Mouse (Mus musculus) adrenal gland, postnatal 36 days (tissue): ENCODE data around the gene Lipc. TPM values are rescaled to one million over a fixed set of nuclear protein-coding genes. Genes with fewer than 3 reads are reported as not detected.

Experiments
- DNase-seq, 2 experiments: peaks; one replicate each; pipeline ENCODE4 v3.0.0; 2021; ENCODE audit warnings: mixed read lengths in 1 of 2
- long read RNA-seq, 2 experiments: library from polyadenylated mRNA; stranded (forward); transcript quantifications; one replicate each; pipeline ENCODE4 v2.0.0; 2021; ENCODE audit warnings: borderline sequencing depth in 2 of 2
- total RNA-seq, 2 experiments: library from RNA; stranded (reverse); gene quantifications; 2 replicates each; pipeline ENCODE4 v1.2.3; 2021

The Lipc gene
- under 1 TPM in 1 of 2 experiments, not detected in 1; 0.36 TPM for total RNA-seq
- long read RNA-seq, experiment 1: 0 reads
- long read RNA-seq, experiment 2: 0 reads

DNA sequence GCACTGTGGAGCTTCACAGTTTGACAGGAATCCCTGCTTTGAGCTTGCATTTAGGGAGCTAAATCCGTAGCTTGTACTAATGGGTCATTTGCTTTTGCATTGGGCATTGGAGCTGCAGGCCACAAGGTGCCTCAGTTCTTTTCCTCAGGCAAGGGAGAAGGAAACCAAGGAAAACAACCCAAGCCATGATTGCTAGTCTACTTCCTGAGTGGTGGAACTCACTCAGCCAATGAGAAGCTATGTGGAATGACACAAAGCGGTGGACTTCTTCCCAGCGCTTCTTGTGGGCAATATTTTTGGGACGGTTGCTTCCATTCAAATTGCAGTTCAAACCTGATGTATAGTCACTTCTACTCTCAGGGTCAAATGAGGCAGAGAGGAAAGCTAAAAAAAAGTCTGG, at the start of gene Lipc:
Lipc (minus strand) TSS at position 101 of the 400 bp plus-strand sequence.
- no peak for DNase-seq

DNA sequence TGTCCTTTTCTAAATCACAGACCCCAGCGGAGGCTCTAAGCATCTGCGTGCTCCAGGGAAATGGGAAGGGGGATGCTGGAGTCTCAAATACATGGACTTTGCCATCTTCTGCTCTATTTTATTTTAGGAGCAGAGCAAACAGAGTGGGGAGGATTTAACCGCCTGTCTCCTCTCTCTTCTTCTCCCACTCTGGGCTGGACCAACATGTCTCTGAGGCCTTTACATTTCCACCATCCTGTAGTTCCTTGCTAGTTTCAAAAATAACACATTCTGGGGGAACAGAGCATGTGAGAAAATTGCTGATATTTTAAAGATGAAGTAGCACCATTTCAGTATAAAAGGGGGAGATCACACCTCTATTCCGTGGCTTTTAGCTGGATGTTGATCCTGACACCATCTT, 47.1 kb upstream of the Lipc start:
- no peak for DNase-seq

DNA sequence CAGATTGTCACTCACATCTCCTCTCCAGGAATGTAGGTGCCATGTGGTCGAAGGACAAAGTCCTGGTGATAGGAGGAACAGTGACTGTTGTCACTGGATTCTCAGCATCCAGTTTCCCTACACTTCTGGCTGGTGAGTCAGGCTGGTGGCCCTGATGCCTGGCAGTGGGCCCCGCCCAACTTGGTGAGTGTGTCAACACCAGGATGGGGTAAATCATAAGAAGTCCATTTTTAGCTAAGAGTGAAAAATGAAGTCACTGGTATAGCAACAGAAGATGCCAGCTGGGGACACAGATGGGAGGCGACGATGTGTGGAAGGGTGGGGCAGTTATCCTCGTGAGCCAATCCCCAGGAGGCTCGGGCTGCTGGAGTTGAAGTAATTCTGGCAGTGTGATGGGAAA, 46.7 kb upstream of the Lipc start:
- DNase-seq: peak; percentile 79 to 82

DNA sequence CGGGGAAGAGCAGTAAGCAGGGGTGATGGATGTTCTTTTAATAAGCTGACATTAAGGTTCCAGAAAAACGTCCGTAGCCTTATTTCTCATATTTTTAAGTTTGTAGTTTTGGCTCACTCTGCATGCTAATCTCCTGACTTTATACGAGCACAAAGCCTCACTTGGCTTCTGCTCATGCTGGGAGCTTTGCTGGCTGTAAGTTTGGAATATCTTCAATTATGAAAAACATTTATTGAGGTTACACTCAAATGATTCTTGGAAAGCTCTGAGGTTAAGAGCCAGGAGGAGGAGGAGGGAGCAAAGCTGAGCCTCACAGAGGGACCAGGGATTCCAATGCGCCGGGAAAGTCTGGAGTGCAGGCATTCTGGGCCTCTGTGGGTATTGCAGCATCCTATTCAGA, 41.3 kb upstream of the Lipc start:
- DNase-seq: no peak

DNA sequence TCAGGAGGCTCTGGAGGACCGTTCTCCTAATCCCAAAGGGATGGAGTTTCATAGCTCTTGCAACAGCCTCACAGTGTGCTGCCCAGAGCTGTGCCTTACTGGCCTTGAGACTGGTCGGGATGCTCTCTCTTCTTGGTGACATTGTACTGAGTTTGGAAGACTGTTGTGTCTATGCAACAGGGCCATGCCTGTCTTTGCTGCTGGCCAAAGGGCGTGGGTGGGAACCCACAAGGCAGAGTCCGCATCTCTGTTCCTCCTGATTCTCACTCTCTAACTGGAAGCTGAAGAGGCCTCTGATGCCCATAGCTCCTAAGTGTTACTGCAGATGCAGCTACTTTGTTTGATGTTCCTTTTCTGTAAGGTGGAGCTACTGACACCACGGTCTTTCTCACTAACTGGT, 39.4 kb upstream of the Lipc start:
- no peak for DNase-seq

DNA sequence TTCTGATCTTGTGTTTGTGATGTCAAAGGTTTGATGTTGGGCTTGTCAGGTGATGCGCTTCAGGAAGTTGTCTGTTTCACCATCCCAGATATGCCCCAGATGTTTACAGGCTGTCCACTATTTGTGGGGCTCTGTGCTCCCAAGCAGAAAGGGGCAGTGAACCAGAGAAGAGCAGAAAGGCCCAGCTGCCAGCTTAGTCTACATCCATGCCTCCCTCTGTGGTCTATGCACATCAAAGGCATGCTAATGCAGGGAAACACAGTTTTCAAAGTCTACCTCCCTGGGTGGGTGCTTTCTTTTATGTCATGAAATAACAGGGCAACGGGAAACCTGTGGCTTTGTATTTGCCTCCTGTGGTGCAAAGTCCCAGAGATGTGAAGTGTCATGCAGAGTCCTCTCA, 35.2 kb upstream of the Lipc start:
- DNase-seq: no peak

DNA sequence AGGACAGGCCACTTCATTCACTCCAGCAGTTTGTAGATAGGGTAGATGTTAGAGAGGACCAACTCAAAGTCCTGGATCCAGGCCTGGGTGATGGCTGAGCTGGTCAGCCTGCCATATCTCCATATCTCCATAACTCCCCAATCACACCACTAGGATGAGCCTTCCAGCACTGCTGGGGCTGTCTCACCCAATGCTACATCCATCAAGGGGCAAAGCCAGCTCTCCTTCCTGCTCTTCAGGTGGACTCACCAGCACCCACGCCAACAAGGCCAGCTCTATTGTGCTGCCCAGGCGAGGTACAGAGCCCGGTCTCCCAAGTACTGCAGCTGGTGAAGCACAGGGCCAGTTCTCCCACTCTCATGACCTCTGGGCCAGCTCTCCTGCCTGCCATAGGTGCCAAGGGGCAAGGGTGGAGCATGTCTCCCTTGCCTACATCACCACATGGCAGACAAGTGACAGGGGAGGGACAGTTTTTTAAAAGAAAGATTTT, 31.0 kb upstream of the Lipc start:
- no peak for DNase-seq

DNA sequence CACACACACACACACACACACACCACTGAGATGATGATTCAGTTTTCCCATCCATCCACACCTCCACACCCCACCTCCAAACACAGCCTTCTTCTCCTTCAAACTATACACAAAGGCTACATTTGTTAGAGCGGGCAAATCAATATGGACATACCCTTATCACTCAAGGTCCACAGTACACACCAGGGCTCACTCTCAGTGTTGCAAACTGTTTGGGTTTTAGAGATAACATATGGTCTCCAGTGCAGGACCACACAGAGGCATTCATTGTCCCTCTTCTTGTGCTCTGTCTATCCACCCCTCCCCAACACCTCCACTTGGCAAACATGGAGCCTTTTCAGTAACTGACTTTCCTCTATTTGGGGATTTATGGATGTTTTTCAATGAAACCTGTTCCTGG, 29.7 kb upstream of the Lipc start:
- no peak for DNase-seq

DNA sequence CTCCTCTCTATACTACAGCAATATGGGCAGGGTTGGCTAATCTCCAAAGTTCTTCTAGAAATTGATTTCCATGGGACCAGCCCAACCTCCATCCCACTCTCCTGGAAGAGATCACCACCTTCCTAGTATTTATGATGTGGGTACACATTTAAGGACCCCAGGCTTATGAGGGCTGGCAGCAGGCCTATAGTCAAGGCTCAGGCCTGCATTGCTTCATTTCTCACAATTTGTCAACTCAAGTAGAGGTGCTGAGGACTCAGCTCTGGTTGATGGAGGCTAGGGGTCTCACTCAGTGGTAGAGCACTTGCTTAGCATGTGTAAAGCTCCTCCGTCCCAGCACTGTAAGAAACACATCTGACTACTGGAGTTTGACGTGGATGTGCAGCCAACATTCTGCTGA, 27.6 kb upstream of the Lipc start:
- no peak for DNase-seq

DNA sequence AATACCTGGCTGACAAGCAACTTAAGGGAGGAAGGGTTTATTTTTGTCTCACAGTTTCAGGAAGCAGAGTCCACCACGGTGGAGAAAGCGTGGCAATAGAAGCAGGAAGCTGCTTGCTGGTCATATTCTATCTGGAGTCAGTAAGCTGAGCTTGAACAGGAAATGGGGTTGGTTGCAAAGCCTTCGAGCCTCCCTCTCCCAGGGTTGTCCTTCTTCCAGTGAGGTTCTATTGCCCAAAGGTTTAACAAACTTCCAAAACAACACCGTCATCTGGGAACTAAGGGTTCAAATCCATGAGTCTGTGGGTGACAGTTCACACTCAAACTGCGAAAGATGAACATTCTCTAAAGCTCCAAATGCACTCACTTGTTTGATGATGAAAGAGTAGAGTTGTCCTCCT, 27.1 kb upstream of the Lipc start:
- DNase-seq: no peak

DNA sequence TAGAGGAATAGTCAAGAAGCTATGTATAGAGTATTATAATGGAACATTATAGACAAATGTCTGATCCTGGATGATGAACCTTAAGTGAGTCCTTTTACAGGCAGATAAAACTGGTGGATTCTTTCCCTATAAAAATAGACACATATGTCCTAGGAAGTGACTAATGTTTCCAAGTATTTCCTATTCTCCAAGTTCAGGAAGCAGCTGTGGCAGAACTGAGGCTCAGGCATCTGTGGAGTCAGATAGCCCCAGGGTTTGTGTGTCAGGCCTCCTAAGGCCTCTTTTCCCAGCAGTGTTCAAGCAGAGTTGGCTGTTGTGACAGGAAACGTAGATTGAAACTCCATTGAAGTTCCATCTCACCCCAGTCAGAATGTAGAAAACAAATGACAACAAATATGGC, 25.4 kb upstream of the Lipc start:
- peak in 1 of 2 experiments; percentile 4 for DNase-seq

DNA sequence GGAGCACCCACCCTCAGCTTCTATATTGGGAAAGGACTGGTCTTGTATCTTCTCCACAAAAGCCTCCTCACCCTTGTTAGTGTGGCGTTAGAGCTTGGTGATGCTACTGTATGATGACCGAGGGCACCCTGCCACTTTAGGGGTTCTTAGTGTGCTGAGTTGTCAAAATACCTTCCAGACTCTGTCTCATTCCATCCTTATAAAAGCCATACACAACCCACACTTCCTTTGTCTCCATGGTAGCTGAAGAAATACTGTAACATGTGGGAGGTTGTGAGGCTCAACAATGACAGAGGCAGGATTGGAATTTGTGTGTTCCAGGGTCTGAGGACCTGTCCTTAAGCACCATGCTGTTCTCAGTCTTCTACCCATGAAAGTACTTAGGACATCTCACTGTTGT, 23.9 kb upstream of the Lipc start:
- DNase-seq: no peak

DNA sequence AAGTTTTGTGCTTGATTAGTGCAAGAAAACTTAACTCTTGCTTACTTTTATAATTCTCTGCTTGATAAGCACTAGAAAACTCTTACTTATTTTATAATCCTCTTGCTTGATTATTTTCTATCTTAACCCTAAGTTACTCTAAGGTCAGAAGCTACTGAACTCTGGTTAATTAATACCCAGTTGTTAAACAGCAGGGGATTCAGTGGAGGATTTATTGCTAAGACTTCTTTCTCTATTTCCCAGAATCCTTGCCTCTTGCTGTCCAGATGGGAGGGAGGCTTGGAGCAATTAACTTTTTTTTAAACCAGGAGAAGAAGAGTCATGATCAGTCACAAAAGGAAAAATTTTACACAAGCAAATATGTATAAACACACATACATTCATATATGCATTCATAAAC, 21.3 kb upstream of the Lipc start:
- DNase-seq: no peak

DNA sequence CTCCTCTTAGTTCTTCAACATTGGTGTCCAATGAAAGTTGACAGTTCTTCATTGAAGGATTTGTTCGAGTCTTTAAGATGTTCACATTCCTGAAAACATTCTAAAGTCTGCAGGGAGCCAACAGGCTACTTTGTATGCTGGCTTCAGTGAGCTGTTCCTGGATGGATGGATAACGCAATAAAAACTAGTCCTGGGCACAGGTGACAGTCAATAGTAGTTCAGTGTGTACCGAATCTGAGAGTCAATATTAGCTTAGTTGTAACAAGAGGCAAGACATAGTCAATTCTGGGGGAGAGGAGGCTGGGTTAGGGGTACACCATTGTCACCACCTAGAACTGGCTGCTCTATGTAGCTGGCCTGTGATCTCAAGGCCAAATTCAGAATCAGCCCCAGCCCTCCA, 17.2 kb upstream of the Lipc start:
- no peak for DNase-seq

DNA sequence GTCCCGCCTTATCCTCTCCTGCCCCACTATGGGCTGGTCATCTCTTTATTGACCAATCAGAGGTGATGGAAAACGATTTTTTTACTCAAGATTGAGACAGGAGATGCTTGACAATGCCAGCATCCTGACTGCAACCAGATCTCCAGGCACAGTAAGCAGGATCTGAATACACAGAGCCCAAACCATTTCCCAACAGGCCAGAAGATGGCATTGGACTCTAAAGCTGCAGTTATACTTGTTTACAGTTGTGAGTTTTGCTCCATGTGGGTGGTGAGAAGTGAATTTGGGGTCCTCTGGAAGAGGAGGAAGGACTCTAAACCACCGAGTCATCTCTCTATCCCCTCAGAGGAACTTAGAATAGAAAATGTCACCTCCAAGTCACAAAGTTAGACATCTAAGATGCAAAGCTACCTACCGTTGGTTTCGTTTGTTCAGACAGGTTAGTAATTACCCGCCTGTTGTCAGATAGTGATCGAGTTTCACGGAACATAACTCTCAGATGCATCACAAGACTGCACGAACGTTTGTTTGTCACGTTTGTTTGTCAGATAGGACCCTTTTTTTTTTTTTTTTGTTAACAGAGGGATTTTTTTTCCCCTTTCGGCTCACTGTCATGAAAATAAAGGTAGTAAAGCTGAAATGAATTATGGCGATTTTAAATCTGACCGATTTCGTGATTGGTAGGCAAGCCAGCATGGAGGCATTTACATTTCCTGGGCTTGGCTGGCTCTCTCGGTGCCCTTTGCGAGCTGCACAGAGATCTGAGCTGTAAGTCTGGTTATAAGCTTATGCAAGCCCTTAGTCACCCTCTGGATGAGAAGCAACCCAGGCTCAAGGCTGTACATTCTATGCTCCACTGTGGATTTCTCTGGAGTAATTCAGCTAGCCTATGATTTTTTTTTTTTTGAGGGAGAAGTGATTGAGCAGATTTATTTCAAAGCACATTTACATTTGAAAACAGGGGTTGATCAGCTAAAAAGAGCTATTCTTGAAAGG, 14.3 kb upstream of the Lipc start:
- peak; percentile 20 to 22 for DNase-seq

DNA sequence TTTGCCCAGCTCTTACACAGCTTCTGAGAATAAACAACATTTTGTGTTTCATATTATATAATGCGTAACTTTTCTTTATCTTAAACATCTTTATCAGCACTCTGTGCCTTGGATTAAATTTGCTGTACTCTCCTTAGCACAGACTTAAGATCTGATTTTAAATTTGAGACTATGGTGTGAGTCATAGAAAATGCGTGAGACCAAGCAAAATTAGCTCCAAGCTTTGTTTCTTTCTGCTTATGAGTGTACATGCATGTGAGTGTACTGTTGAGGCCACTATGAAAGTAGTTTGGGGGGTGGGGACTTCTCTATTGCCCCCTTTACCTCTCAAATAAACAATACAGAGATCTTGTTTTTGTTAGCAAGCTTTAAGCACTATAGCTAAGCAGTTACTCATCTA, 13.4 kb upstream of the Lipc start:
- DNase-seq: no peak

DNA sequence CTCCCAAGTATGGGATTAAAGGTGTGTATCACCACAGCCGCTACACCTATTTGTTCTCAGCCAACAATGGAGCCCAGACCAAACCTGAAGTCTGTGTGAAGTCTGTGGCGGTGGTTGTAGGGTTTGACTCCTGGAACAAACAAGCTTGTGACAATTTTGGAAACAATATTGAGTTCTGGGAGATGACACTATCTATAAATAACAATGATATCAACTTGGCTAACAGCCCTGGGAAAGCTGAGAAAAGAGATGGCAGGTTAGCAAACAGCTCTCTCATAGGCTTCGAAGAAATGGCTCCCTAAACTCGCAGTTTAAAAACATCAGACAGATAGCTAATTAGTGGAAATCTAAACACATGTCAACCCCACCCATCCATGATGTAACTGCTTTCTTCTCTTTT, 13.0 kb upstream of the Lipc start:
- DNase-seq: no peak

DNA sequence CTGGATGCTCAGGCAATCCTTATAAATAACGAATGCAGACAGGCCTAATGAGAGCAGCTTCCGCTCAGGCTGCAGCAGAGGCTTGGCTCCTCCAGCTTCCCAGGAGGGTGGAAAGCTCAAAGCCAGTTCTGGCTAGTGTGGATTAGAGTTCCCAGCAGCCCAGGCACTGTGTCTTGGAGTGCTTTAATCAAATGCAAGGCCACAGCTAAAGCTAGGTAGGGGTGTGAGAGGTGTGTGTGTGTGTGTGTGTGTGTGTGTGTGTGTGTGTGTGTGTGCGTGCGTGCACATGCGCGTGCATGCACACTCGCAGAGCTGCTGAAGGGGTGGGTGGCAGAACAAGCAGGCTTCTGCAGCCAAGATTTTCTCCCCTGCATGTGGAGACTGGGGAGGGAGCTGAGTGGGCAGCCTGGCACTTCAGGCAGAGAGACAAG, 11.4 kb upstream of the Lipc start:
- DNase-seq: no peak

DNA sequence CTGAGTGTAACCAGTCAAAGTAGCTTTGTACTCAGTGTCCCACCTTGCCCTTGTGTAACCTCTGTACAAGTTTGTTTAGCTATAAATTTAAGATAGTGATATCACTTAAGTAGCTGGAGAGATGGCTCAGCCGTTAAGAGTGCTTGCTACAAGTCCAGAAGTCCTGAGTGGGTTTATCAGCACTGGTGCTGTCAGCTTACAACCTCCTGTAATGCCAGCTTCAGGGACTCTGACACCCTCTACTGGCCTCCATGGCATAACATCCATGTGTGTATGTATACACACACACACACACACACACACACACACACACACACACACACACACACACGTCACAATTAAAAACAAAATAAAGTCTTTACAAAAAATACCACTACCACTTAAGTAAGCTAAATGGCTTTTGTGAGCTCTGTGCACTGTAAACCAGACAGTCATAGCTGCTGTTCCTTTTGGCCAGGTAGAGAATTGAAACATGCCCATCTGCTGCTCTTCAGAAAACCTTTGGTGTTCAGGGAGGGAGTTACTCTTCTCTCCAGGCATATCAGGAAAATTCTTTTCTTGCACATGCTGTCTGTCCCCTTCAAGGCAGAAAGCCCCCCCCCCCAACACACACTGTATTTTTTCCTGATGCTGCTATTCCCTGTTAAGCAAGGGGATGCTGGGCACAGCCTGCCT, 10.9 kb upstream of the Lipc start:
- DNase-seq: no peak

DNA sequence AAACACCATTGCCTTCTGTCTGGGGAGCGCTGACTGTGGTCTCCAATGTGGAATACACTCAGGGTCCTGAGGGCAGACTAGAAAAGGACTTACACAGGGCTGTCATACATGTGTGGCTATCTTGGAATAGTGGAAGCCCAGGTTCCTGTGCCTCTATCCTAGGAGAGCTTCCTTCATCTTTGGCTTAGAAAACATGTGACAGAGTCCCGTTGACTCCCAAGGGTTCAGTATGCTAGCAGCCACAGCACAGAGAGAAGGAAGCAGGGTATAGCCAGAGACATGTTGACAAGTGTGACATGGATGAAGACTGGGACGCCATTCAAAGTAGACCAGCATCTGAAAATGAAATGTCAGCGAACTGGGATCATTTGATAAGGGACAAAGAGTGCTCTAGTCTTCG, 8.3 kb upstream of the Lipc start:
- DNase-seq: no peak

DNA sequence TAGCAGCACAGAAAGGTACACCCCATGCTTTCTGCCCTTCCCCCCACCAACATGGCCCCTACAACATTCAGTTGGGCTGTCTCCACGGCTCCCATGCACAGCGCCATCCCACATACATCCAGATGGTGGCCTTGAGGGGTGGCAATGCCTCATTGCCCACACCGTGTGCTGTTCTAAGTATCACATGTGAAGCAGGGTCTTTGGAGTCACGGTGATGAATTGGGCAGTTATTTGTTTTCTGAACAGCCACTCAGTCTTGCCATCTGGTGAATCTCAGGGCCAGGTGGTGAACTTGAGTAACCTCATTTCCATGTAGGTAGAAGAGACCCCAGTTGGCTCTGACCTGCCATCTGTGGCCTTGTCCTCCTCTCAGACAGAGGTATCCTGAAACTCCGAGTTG, 7.8 kb upstream of the Lipc start:
- no peak for DNase-seq

DNA sequence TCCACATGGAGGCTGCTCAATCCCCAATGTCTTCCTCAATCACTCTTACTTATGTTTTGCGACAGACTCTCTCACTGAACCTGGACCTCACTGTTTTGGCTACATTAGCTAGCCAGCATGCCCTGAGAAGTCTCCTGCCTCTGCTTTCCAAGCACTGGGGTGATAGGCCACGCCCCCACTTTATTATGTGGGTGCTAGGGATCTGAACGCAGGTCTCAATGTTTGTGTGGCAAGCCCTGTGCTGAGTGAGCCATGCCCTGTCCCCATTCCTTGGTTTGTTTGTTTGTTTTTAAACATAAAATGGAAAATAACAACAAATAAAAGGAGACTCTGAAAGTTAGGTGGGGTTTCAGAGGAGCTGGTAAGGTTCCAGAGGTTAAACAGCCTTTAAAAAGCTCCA, 7.4 kb upstream of the Lipc start:
- no peak for DNase-seq

DNA sequence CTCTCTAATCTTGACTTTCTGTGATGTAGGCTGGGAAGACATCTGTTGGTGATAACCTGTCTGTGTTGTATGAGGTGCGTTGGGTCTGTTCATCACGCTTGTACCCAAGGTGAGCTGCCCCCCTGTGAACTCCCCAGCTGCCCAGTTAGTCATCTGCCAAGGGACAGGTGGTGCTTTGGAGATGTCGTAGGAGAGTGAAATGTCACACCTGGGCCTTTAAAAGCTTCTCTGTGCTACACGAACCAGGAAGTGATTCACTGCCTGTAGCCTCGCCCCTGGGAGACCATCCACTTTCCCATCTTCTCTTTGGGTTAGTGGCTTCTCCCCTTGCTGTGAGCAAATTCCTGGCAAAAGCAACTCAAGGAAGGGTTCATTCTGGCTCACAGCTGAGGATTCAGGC, 6.4 kb upstream of the Lipc start:
- DNase-seq: no peak
